Mouse (Mus musculus) heart, adult 2 months (tissue): ENCODE data around the gene Gm3448.

Source experiments
- CTCF ChIP-seq: fragments of 200-600 bp; IDR thresholded peaks from 2 replicates; pipeline ENCODE4 v1.8.1; 2022; ENCODE audit warnings: antibody characterized with exemption, mild to moderate bottlenecking, moderate library complexity
- EP300 ChIP-seq: fragments of 200-500 bp; IDR thresholded peaks from 2 replicates; pipeline ENCODE4 v1.6.1; 2011; ENCODE audit warnings: low read depth, low read length, control low read depth; ENCODE audit not compliant: insufficient read depth
- POLR2A ChIP-seq: fragments of 200-500 bp; IDR thresholded peaks from 2 replicates; pipeline ENCODE4 v1.6.1; 2011; ENCODE audit warnings: mild to moderate bottlenecking, low read depth, low read length, control low read depth; ENCODE audit not compliant: insufficient read depth

DNA sequence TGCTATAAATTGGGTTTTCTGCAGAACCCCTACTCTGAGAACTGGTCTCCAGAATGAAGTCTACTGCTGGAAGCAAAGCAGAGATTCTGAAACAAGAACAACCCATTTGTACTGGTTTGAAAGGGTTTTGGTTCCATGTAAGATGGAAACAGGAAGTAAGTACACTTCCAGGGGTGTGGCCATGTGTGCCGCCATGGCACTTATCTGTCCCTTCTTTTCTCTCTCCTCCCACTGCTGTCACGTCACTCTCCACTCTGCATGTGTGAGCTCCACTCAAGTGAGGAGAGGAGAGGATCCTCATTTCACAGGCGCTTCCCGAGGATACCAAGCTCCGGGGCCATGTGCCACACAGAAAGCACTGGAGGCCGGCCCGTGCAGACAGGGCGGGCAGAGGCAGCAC, 87.9 kb downstream of the Gm3448 start:
- TF ChIP-seq CTCF = no peak
- TF ChIP-seq POLR2A = no peak
- no peak for TF ChIP-seq EP300
